Mouse (Mus musculus) E14TG2a.4 (cell line): ENCODE data around the gene Itgb4.

ENCODE experiments used
- CTCF ChIP-seq: conservative IDR thresholded peaks from 2 replicates; pipeline ENCODE4 v1.5.1; 2014; ENCODE audit warnings: low read length
- NANOG ChIP-seq: IDR thresholded peaks from 2 replicates; pipeline ENCODE4 v1.6.1; 2014; ENCODE audit warnings: borderline replicate concordance, low read length, mixed read lengths

GRCm38 (mm10) chr11:115982472-115982871 is 8.0 kb downstream of the Itgb4 start:
- TF ChIP-seq CTCF (no peak), NANOG (no peak)
